Mouse (Mus musculus): ENCODE results near the gene Pikfyve. TPM values are rescaled to one million over a fixed set of nuclear protein-coding genes. Genes with fewer than 3 reads are reported as not detected.
"Not testable (repeated sequence)": the region's sequence is repeated elsewhere in the genome, so short reads cannot be mapped to it uniquely, and the experiment has no call there.

Gene Pikfyve
- polyA plus RNA-seq, 1 experiment, result 0.92 TPM

DNA sequence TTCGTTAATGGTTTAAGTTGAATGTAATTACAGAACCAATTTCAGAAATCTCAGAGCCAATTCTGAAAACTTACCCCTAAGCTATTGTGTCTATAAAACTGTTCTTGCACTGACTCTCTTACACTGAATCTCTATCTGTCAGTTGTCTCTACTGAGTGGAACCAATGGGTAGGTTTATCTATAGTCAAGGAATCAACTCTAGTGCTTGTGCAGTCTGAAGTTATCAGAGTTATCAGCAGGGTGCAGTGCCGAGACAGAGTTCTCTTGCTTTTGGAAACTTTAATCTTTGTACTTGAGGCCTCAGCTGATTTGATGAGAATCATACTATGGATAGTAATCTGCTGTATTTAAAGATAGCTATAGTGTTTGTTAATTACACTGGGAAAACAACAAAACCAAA is 11.9 kb downstream of the Pikfyve start:
- Histone ChIP-seq H3K36me3 (ENCODE audit: control insufficient read depth) (peaks cover 39% of the 10 kb centered on the region), H3K9me3 (ENCODE audit: control insufficient read depth, low read length) (no peaks in the 10 kb centered on the region)
- TF ChIP-seq TAL1 (IDR thresholded peaks at IDR 0.05; ENCODE audit: low read length), result no peak
- TF ChIP-seq GATA1 (IDR thresholded peaks at IDR 0.05; ENCODE audit: low read length), result no peak

DNA sequence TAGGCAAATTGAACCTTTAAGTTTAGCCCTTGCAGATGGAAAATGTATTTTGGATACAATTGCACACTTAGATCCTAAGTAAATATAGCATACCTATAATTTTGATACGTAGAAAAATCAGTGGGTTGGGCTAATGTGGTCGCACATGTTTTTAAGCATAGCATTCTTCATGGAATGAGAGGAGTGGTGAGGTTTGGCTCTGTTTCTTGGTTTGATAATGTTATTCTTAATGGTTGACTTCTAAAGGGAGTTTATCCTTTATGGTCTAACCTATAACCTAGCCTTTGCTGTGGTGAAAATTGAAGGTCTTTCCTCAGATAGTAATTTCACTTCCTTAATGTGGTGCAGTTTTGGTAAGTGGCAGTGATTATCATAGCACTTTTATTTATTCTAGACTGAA is 12.4 kb downstream of the Pikfyve start:
- Histone ChIP-seq H3K4me1 (ENCODE audit: control insufficient read depth) (peaks cover 3% of the 10 kb centered on the region), H3K36me3 (ENCODE audit: control insufficient read depth) (peaks cover 39% of the 10 kb centered on the region), H3K27me3 (ENCODE audit: control insufficient read depth) (no peaks in the 10 kb centered on the region), H3K4me3 (replicated peaks) (no peak overlapping the region), H3K9me3 (ENCODE audit: control insufficient read depth, low read length) (no peaks in the 10 kb centered on the region)
- TF ChIP-seq TAL1 (IDR thresholded peaks at IDR 0.05; ENCODE audit: low read length) (no peak), GATA1 (IDR thresholded peaks at IDR 0.05; ENCODE audit: low read length) (no peak)

More for the DNA sequence above, 11.9 kb downstream of the Pikfyve start:
- Histone ChIP-seq H3K4me1 (ENCODE audit: control insufficient read depth) (peaks cover 3% of the 10 kb centered on the region), H3K27me3 (ENCODE audit: control insufficient read depth) (no peaks in the 10 kb centered on the region), H3K4me3 (replicated peaks) (no peak overlapping the region)

DNA sequence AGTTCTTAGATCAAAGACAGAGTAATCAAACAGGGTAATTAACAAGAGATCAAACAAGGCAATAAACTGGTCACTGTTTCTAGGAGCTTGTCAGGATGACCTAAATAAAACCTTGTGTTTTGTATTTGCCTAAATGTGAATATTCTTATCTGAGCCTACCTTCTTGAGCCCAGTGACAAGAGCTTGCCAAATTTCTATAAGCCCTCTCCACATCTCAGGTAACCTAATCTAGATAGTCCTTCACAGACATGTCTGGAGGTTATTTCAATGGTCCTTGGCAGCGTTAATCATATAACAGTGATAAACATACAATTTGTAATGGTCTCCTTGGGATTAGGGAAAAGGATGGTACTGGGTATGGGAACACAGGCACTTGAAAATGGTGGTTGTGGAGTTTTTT is 17.8 kb downstream of the Pikfyve start:
- Histone ChIP-seq H3K4me1 (ENCODE audit: control insufficient read depth) (no peaks in the 10 kb centered on the region), H3K9me3 (ENCODE audit: control insufficient read depth, low read length) (no peaks in the 10 kb centered on the region), H3K36me3 (ENCODE audit: control insufficient read depth) (peaks cover 57% of the 10 kb centered on the region), H3K27me3 (ENCODE audit: control insufficient read depth) (no peaks in the 10 kb centered on the region), H3K4me3 (replicated peaks) (no peak overlapping the region)
- TF ChIP-seq TAL1 (IDR thresholded peaks at IDR 0.05; ENCODE audit: low read length) (no peak), GATA1 (IDR thresholded peaks at IDR 0.05; ENCODE audit: low read length) (no peak)

DNA sequence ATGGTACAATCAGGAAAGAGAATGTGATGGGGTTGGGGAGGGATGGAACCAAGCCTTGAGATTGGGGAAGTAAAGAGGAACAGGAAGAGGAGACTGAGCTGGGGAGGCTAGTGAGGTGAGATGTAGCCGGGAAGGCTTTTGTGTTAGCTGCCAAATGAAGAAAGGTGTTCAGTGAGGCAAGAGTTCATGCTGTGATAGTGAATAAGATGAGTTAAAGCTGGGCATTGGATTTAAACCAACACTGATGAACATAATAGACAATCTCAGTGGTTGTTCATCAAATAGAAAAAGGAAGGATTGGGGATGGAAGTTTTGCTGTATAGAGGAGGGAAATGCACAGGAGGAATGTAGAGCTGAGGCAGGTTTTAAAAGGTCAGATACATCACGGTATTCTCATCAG is 26.7 kb downstream of the Pikfyve start:
- H3K4me1 ChIP-seq (ENCODE audit: control insufficient read depth), result no peaks in the 10 kb centered on the region
- H3K36me3 ChIP-seq (ENCODE audit: control insufficient read depth), result peaks cover 36% of the 10 kb centered on the region
- no peaks in the 10 kb centered on the region for H3K27me3 ChIP-seq (ENCODE audit: control insufficient read depth)
- H3K4me3 ChIP-seq (replicated peaks), result no peak overlapping the region
- TF ChIP-seq TAL1 (IDR thresholded peaks at IDR 0.05; ENCODE audit: low read length) (no peak), GATA1 (IDR thresholded peaks at IDR 0.05; ENCODE audit: low read length) (no peak)
- H3K9me3 ChIP-seq (ENCODE audit: control insufficient read depth, low read length), result no peaks in the 10 kb centered on the region

DNA sequence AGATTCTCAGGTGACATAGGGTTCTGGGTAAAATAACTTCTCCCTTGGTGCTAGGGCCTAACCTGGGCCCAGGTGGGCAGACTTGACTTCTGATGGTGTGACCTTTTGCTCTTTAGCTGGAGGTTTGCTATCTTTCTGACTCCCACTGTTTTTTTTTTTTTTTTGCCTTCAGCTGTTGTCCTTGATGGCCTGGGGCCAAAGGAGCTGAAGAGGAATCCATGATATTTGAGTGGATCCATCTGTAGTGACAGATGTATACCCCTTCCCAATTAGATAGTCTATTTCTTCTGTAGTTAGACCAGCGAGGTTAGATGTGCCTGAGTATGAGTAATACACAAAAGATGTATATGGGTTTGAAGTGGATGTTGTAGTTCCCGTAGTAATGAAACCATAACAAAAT is 31.1 kb downstream of the Pikfyve start:
- Histone ChIP-seq H3K4me3 (replicated peaks) (no peak overlapping the region), H3K27me3 (ENCODE audit: control insufficient read depth) (no peaks in the 10 kb centered on the region), H3K9me3 (ENCODE audit: control insufficient read depth, low read length) (no peaks in the 10 kb centered on the region), H3K4me1 (ENCODE audit: control insufficient read depth) (no peaks in the 10 kb centered on the region), H3K36me3 (ENCODE audit: control insufficient read depth) (peaks cover 35% of the 10 kb centered on the region)
- TF ChIP-seq GATA1 (IDR thresholded peaks at IDR 0.05; ENCODE audit: low read length), result no peak
- no peak for TF ChIP-seq TAL1 (IDR thresholded peaks at IDR 0.05; ENCODE audit: low read length)

DNA sequence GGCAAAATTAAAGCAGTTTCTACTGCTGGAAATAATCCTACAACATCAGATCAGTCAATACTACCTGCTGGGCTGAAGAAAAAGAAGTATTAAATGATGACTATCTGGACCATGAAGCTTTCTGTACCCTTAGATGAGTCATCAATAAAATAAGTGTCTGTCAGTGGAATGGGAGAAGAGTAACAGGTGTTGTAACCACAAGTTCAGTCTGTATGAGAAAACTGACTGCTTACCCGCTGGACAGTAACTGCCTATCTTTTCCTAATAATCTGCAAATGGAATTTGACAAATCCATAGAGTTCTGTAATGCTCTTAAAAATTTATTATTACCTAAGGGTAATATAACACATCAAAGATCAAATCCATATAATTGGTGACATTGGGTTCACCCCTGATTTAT is 31.5 kb downstream of the Pikfyve start:
- Histone ChIP-seq H3K36me3 (ENCODE audit: control insufficient read depth) (peaks cover 35% of the 10 kb centered on the region), H3K4me3 (replicated peaks) (no peak overlapping the region), H3K9me3 (ENCODE audit: control insufficient read depth, low read length) (no peaks in the 10 kb centered on the region), H3K4me1 (ENCODE audit: control insufficient read depth) (no peaks in the 10 kb centered on the region), H3K27me3 (ENCODE audit: control insufficient read depth) (no peaks in the 10 kb centered on the region)
- no peak for TF ChIP-seq GATA1 (IDR thresholded peaks at IDR 0.05; ENCODE audit: low read length)
- no peak for TF ChIP-seq TAL1 (IDR thresholded peaks at IDR 0.05; ENCODE audit: low read length)

DNA sequence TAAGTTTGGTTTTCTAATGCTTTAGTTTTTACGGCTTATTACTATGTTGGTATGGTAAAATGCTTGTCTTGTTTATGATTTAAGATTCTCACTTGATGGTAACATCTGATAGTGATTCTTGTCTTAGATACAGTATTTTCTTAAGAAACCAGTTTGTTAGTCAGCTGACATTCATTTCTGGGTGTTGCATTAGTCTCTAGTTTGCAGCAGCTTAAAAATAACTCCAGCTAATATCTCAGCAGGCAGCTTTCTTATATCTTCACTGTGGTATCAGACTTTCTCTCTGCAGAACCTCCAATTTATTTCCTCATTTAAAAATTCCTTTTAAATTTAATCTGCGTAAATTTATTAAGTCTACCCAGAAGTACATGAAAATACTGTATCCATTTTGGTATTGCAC is 37.2 kb downstream of the Pikfyve start:
- Histone ChIP-seq H3K9me3 (ENCODE audit: control insufficient read depth, low read length) (no peaks in the 10 kb centered on the region), H3K4me3 (replicated peaks) (no peak overlapping the region), H3K27me3 (ENCODE audit: control insufficient read depth) (no peaks in the 10 kb centered on the region), H3K4me1 (ENCODE audit: control insufficient read depth) (no peaks in the 10 kb centered on the region), H3K36me3 (ENCODE audit: control insufficient read depth) (peaks cover 36% of the 10 kb centered on the region)
- TF ChIP-seq GATA1 (IDR thresholded peaks at IDR 0.05; ENCODE audit: low read length), result no peak

DNA sequence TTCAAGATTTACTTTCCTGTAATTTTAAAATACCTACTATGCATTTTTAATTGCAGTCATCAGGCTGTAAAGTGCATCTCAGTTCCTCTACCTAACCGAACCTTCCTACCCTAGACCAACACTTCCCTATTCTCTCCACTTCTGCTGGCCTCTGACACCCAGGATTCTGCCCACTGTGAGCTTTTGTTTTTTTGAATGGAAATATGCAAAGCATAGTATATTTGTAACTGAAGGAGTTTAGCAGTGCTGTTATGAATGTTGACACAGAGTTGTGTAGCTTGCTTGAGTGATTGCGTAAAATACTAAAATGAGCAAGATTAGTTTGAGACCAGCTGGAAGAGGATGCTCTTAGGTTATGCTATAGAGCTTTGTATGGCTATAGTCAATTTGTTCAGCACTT is 41.2 kb downstream of the Pikfyve start:
- TF ChIP-seq TAL1 (IDR thresholded peaks at IDR 0.05; ENCODE audit: low read length), result no peak
- no peak for TF ChIP-seq GATA1 (IDR thresholded peaks at IDR 0.05; ENCODE audit: low read length)
- peaks cover 20% of the 10 kb centered on the region for H3K36me3 ChIP-seq (ENCODE audit: control insufficient read depth)
- H3K4me3 ChIP-seq (replicated peaks), result no peak overlapping the region
- H3K27me3 ChIP-seq (ENCODE audit: control insufficient read depth), result no peaks in the 10 kb centered on the region
- no peaks in the 10 kb centered on the region for H3K4me1 ChIP-seq (ENCODE audit: control insufficient read depth)
- H3K9me3 ChIP-seq (ENCODE audit: control insufficient read depth, low read length), result no peaks in the 10 kb centered on the region

DNA sequence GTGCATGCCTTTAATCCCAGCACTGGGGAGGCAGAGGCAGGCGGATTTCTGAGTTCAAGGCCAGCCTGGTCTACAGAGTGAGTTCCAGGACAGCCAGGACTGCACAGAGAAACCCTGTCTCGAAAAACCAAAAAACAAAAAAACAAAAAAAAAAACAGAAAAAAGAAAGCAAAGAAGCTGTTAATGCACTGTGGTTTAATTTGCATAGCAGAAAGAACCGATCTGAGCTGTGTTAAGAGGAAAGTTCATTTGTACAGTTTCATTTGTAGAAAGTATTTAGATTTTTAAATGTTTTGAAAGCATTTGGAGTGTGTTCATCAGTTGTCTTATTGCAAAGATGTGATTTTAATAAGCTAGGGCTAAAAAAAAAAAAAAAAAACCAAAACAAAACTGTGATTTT is 43.3 kb downstream of the Pikfyve start:
- not testable (repeated sequence) for H3K9me3 ChIP-seq (ENCODE audit: control insufficient read depth, low read length); H3K4me1 ChIP-seq (ENCODE audit: control insufficient read depth); H3K4me3 ChIP-seq (replicated peaks); H3K27me3 ChIP-seq (ENCODE audit: control insufficient read depth)
- H3K36me3 ChIP-seq (ENCODE audit: control insufficient read depth), result peaks cover 16% of the 10 kb centered on the region

DNA sequence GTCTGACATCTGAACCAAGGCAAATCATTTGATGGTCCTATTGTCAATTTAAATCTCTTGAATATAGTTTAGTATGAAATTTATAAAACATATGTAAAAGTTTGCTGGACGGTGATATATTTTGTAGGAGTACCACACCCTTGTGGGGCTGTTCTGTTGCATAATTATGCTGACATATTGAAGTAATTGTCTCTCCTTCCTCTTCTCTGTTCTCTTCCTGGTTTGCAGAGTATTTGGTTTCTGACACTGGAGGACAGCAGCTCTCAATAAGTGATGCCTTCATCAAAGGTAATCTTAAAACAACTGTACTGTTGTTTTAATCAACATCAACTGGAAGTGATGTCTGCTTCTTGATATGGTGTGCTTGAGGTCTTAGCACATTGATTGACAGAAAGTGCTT is 44.1 kb downstream of the Pikfyve start:
- Histone ChIP-seq H3K36me3 (ENCODE audit: control insufficient read depth) (peaks cover 20% of the 10 kb centered on the region), H3K4me1 (ENCODE audit: control insufficient read depth) (no peaks in the 10 kb centered on the region), H3K9me3 (ENCODE audit: control insufficient read depth, low read length) (no peaks in the 10 kb centered on the region), H3K27me3 (ENCODE audit: control insufficient read depth) (no peaks in the 10 kb centered on the region), H3K4me3 (replicated peaks) (no peak overlapping the region)
- TF ChIP-seq TAL1 (IDR thresholded peaks at IDR 0.05; ENCODE audit: low read length) (no peak), GATA1 (IDR thresholded peaks at IDR 0.05; ENCODE audit: low read length) (no peak)

Data from erythroblast, embryonic 14.5 days (primary cell).